Mouse (Mus musculus) hindbrain, embryonic 11.5 days (tissue): Measurements from ENCODE around the gene Pcnx2. TPM values are rescaled to one million over a fixed set of nuclear protein-coding genes. Genes with fewer than 3 reads are reported as not detected.
A peak's percentile ranks its signal among the peaks of the same experiment; 100 is the strongest.

Source experiments
- ATAC-seq: fragments of 200-750 bp; cut with Nextera tagmentation; 2 replicates; pipeline ENCODE4 v1.8.0; 2017; ENCODE audit warnings: mild to moderate bottlenecking, moderate TSS enrichment, moderate library complexity; ENCODE audit not compliant: low FRiP score
- DNase-seq: peaks from one replicate; pipeline ENCODE4 v3.0.0-alpha.2; 2015; ENCODE audit warnings: low spot score
- H3K27ac ChIP-seq: fragments of 300-500 bp; sonication (generic); 2 replicates; pipeline ENCODE4 v1.5.1; 2014; ENCODE audit warnings: mild to moderate bottlenecking, low read depth, low read length
- H3K27me3 ChIP-seq: fragments of 300-500 bp; sonication (generic); 2 replicates; pipeline ENCODE4 v1.6.1; 2014; ENCODE audit warnings: mild to moderate bottlenecking, low read length, moderate library complexity, mixed read lengths; ENCODE audit not compliant: control insufficient read depth, insufficient read depth
- H3K36me3 ChIP-seq: fragments of 300-500 bp; sonication (generic); 2 replicates; pipeline ENCODE4 v1.6.1; 2014; ENCODE audit warnings: mild to moderate bottlenecking, low read length, moderate library complexity, mixed read lengths; ENCODE audit not compliant: control insufficient read depth, insufficient read depth
- H3K4me1 ChIP-seq: fragments of 300-500 bp; sonication (generic); replicated peaks from 2 replicates; pipeline ENCODE4 v1.6.1; 2014; ENCODE audit warnings: low read length, mixed read lengths; ENCODE audit not compliant: control insufficient read depth, insufficient read depth
- H3K4me2 ChIP-seq: fragments of 300-500 bp; sonication (generic); replicated peaks from 2 replicates; pipeline ENCODE4 v1.6.1; 2014; ENCODE audit warnings: mild to moderate bottlenecking, low read depth, low read length
- H3K4me3 ChIP-seq: fragments of 300-500 bp; sonication (generic); 2 replicates; pipeline ENCODE4 v1.5.1; 2014; ENCODE audit warnings: low read depth, low read length
- H3K9ac ChIP-seq: fragments of 300-500 bp; sonication (generic); 2 replicates; pipeline ENCODE4 v1.6.1; 2014; ENCODE audit warnings: low read depth, low read length
- H3K9me3 ChIP-seq: fragments of 300-500 bp; sonication (generic); 2 replicates; pipeline ENCODE4 v1.6.1; 2016; ENCODE audit warnings: low read length; ENCODE audit not compliant: control insufficient read depth
- WGBS: fragments of 180-500 bp; shearing (Covaris S2); extraction: QIAGEN DNeasy Blood & Tissue Kit; methylation state at CpG from one replicate; pipeline ENCODE4 v1.1.7; 2014; 5-methylcytosine and 5-hydroxymethylcytosine counted together
- polyA plus RNA-seq: library from polyadenylated mRNA; unstranded; fragments of >200 nt; fragmentation: Nextera tagmentation; extraction: Ambion mirVana; gene quantifications from 2 replicates; pipeline ENCODE4 v1.2.1, GENCODE M21; 2014

The Pcnx2 gene
- polyA plus RNA-seq, 1 experiment from 2014 or later: 0.46 TPM

DNA sequence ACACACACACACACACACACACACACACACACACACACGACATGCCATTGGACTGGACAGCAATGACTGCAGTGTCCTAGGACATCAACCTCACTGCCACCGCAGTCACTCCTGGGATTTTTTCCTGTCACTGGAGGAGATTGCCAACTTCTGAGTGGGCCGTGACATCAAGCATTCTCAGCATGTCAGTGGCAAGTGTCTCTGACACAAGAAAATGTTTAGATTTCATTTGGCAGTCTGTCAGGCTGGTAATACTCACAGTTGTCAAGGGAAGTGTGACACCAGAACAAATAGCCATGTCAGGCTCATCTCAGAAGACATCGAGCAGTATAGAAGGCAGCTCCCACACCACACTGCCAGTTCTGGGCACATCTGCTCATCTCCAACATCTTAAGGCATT, 17.7 kb downstream of the Pcnx2 start:
- DNase-seq (no peak), ATAC-seq (no peak)
- H3K36me3 ChIP-seq: no peaks in the 10 kb centered on the region
- H3K27me3 ChIP-seq: no peaks in the 10 kb centered on the region
- H3K27ac ChIP-seq: no peak overlapping the region
- H3K9ac ChIP-seq: no peak overlapping the region
- H3K4me3 ChIP-seq: no peak overlapping the region
- H3K4me1 ChIP-seq: no peaks in the 10 kb centered on the region
- no peaks in the 10 kb centered on the region for H3K9me3 ChIP-seq
- 87% methylated on average over 4 of the region's 4 CpGs for WGBS
- no peak overlapping the region for H3K4me2 ChIP-seq

DNA sequence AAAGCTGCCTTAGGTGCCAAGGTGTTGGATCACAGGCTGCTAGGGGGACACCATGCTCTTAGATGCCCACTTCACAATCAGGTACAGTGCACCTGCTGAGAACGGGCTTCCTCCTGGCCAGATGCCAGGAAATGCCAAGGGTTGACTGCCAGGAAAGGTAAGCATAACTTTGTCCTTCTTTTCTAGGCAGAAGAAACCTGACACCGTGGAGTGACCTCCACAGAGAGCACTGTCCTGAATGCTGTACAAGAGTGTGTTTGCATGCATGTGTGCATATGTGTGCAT, 24.9 kb downstream of the Pcnx2 start:
- H3K4me1 ChIP-seq: peaks cover 5% of the 10 kb centered on the region; the same call in 1 of the 2 replicates
- H3K4me3 ChIP-seq: no peak overlapping the region
- H3K27ac ChIP-seq: no peak overlapping the region
- H3K9me3 ChIP-seq: no peaks in the 10 kb centered on the region
- no peak for ATAC-seq
- H3K4me2 ChIP-seq: no peak overlapping the region
- no peaks in the 10 kb centered on the region for H3K27me3 ChIP-seq
- H3K9ac ChIP-seq: no peak overlapping the region
- H3K36me3 ChIP-seq: no peaks in the 10 kb centered on the region
- 83% methylated on average over 2 of the region's 2 CpGs for WGBS
- DNase-seq: no peak

DNA sequence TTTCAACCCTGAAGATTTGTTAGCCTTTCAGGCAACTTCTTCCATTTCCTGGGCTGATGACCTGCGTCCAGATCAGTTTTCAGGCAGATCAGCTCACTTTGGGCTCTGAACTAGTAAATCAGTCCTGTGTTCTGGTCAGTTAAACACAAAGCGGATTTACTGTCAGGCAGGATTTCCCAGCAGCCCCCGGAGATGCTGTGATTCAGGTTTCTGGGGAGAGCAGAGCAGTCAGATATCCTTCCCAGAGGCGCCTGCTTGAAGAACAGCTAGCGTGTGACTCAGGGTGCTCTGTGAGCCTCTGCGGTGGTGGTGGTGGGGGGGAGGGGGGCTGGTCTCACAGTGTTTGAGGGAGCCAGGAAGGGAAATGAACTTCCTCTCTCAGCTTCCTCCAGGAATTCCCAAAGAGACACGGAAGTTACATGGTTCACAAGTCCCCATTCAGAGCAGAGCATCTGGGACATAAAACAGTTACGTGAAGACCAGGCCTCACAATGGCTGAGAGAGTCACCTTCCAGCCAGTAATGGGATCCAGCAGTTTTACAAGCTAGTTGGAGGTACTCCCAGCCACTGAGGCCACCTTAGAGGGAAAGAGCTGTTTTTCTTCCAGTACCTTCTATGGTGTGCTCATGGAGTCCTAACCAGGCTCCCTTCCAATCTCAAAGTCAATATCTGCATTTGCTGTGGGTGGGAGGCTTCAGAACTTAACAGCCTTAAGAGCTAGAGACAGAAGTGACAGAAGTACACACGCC, 25.4 kb downstream of the Pcnx2 start:
- Histone ChIP-seq H3K4me3 (no peak overlapping the region), H3K9ac (no peak overlapping the region), H3K27me3 (no peaks in the 10 kb centered on the region), H3K4me1 (peaks cover 5% of the 10 kb centered on the region; the same call in 1 of the 2 replicates), H3K9me3 (no peaks in the 10 kb centered on the region), H3K27ac (no peak overlapping the region), H3K36me3 (no peaks in the 10 kb centered on the region), H3K4me2 (no peak overlapping the region)
- WGBS: 72% methylated on average over 9 of the region's 9 CpGs
- no peak for DNase-seq
- no peak for ATAC-seq

DNA sequence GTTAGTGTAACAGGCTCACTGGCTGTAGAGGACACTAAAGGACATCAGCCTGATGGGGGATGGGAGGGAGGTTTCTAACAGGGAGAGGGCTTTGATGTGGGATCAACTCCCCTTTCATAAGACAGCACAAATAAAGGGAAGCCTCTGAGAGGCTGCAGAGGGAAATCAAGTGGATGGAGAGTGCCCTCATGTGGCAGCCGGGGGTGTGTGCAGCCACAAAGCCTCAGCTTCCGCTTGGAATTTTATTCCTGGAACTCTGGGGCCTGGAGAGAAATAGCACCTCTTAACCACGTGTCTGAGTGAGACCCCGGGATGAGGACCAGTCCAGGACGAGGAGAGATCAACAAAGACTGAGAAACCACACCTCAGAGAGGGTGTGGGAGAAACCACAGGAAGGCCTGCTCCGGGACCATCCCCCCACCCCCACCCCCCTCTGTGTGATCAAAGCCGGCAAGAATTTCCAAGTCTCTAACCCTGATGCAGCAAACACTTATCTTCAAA, 27.2 kb downstream of the Pcnx2 start:
- H3K4me3 ChIP-seq: no peak overlapping the region
- ATAC-seq (peak; percentile 77), DNase-seq (peak; percentile 89)
- peak overlapping the region; percentile 23 for H3K9ac ChIP-seq
- no peaks in the 10 kb centered on the region for H3K9me3 ChIP-seq
- no peak overlapping the region for H3K4me2 ChIP-seq
- WGBS: 7% methylated on average over 7 of the region's 7 CpGs
- H3K27me3 ChIP-seq: no peaks in the 10 kb centered on the region
- no peaks in the 10 kb centered on the region for H3K36me3 ChIP-seq
- H3K4me1 ChIP-seq: peaks cover 5% of the 10 kb centered on the region; the same call in 1 of the 2 replicates
- no peak overlapping the region for H3K27ac ChIP-seq

DNA sequence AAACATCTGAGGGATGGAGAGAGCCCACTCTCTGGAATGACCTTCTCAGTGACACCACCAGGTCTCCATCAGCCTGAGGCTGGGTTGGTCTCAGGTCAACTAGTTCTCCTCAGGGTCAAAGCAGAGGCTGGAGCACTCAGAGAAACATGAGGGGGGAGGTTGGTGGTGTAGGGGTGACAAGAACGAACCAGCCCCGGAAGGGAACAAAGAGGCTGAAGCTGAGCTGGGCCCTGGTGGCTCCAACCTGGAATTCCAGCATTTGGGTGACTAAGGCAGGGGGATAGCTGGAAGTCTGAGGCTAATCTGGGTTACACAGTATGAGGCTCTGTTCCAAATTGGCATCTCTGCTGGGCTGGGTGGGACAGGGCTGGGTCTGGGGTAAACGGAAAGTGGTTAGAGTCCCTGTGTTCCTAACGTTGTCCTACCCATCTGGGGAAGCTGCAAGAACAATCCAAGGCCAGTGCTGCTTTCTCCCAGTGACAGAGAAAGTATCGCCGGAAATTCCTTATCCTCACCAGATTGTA, 27.9 kb downstream of the Pcnx2 start:
- Histone ChIP-seq H3K9ac (peak overlapping the region; percentile 23), H3K27ac (no peak overlapping the region), H3K4me1 (peaks cover 5% of the 10 kb centered on the region; the same call in 1 of the 2 replicates), H3K9me3 (no peaks in the 10 kb centered on the region), H3K4me2 (no peak overlapping the region), H3K4me3 (no peak overlapping the region), H3K27me3 (no peaks in the 10 kb centered on the region; the same call in 1 of the 2 replicates), H3K36me3 (no peaks in the 10 kb centered on the region)
- DNase-seq: no peak
- peak; percentile 37; the same call in 1 of the 2 replicates for ATAC-seq
- 46% methylated on average over 6 of the region's 6 CpGs for WGBS

DNA sequence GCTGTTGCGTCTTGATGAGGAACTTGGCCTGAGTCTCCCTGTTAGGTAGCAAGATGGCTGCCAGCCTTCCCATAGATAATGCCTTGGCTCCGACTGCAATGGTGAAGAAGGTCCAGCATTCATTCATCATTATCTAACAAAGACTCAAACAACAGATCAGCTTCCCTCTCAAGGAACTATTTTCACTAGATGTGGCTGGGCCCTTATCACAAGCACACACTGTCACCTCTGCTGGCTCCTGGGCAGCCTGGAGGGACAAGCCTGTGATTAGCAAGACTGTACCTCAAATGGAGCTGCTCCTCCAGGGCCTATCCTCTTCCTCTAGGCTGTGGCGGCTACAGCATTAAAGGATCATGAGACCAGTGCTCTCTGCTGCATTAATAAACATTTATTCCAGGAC, 28.4 kb downstream of the Pcnx2 start:
- no peak overlapping the region for H3K27ac ChIP-seq
- H3K9me3 ChIP-seq: no peaks in the 10 kb centered on the region
- DNase-seq (no peak), ATAC-seq (no peak)
- no peaks in the 10 kb centered on the region; the same call in 1 of the 2 replicates for H3K27me3 ChIP-seq
- no peak overlapping the region for H3K4me3 ChIP-seq
- H3K36me3 ChIP-seq: no peaks in the 10 kb centered on the region
- H3K4me2 ChIP-seq: no peak overlapping the region
- peaks cover 5% of the 10 kb centered on the region; the same call in 1 of the 2 replicates for H3K4me1 ChIP-seq
- no peak overlapping the region; the same call in 1 of the 2 replicates for H3K9ac ChIP-seq
- 67% methylated on average over 3 of the region's 3 CpGs for WGBS

DNA sequence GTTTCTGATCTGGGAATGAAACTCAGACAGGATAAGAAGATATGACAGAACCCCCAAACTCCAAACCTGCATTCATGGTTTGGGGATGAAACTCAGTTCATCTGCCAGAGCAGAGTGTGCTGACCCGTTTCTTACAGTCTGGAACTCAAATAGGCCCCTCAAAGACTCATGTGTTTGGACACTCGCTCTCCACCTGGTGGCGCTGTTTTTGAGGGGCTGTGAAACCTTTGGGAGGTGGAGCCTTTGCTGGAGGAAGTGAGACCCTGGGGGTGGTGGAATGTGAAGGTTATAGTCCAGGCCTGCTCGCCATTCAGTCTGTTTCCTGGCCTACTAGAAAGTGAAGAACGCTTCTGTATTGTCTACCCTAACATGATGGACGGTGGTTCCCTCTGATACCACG, 29.6 kb downstream of the Pcnx2 start:
- DNase-seq: peak; percentile 39
- Histone ChIP-seq H3K4me1 (peaks cover 5% of the 10 kb centered on the region; the same call in 1 of the 2 replicates), H3K36me3 (no peaks in the 10 kb centered on the region), H3K9ac (no peak overlapping the region), H3K9me3 (no peaks in the 10 kb centered on the region), H3K4me2 (no peak overlapping the region), H3K27me3 (no peaks in the 10 kb centered on the region; the same call in 1 of the 2 replicates), H3K4me3 (no peak overlapping the region), H3K27ac (no peak overlapping the region)
- no peak for ATAC-seq
- 66% methylated on average over 7 of the region's 7 CpGs for WGBS

DNA sequence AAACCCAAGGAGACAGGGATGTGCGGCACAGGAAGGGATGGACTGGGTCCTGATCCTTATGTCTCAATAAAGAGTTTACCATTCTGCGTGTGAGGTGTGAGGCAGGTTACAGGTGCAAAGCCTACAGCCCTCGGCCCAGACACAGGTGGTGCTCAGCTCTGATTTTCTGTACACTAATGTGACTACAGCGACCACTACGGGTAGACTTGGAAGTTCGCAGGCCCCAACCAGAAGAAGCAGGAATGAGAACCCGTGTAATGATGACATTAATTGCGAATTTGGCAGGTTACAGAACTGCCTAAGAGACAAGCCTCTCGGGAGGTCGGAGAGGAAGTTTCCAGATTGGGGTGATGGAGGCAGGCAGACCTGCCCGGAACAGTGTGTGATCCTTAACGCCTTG, 32.0 kb downstream of the Pcnx2 start:
- no peak for ATAC-seq
- Histone ChIP-seq H3K36me3 (no peaks in the 10 kb centered on the region), H3K4me2 (no peak overlapping the region), H3K9me3 (no peaks in the 10 kb centered on the region), H3K27ac (no peak overlapping the region), H3K9ac (no peak overlapping the region), H3K4me3 (no peak overlapping the region), H3K4me1 (peaks cover 7% of the 10 kb centered on the region; the same call in 1 of the 2 replicates), H3K27me3 (no peaks in the 10 kb centered on the region; the same call in 1 of the 2 replicates)
- no peak for DNase-seq
- 83% methylated on average over 12 of the region's 12 CpGs for WGBS

DNA sequence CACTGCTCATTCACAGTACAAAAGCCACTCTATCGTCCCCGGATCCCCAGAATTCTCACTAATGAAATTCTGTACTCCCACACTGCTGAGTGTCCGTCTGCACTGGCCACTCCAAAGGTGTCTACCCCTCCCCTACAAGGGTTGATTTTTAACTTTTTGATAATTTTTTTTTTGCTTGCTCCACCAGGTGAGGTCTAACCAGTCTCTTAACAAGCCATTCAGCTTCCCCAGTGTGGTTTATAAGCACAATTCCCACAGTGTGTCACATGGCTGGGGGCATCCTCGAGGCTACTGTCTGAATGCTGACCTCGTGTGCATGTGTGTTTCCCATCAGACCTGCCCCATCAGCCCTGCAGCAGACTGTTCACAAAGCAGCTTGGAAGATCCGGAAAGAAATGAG, 40.9 kb downstream of the Pcnx2 start:
- H3K9me3 ChIP-seq: no peaks in the 10 kb centered on the region
- H3K27ac ChIP-seq: no peak overlapping the region
- no peak for DNase-seq
- ATAC-seq: no peak
- H3K9ac ChIP-seq: no peak overlapping the region
- no peaks in the 10 kb centered on the region for H3K4me1 ChIP-seq
- no peaks in the 10 kb centered on the region for H3K27me3 ChIP-seq
- 69% methylated on average over 6 of the region's 6 CpGs for WGBS
- H3K4me2 ChIP-seq: no peak overlapping the region
- H3K4me3 ChIP-seq: no peak overlapping the region
- H3K36me3 ChIP-seq: no peaks in the 10 kb centered on the region
